Mouse (Mus musculus) testis, postnatal 14 days (tissue): ENCODE data around the gene Slc5a4b.

ENCODE experiments used
- DNase-seq: peaks from one replicate; pipeline ENCODE4 v3.0.0; 2021; ENCODE audit warnings: low spot score

Slc5a4b gene

GRCm38 (mm10) chr10:76036962-76037361, 73.8 kb downstream of the Slc5a4b start:
- no peak for DNase-seq

GRCm38 (mm10) chr10:76035277-76035676, 75.5 kb downstream of the Slc5a4b start:
- DNase-seq: no peak

- no peak for DNase-seq
Measured at GRCm38 (mm10) chr10:76034001-76034600, 76.7 kb downstream of the Slc5a4b start.

GRCm38 (mm10) chr10:76033119-76033455, 77.7 kb downstream of the Slc5a4b start:
- DNase-seq: no peak

GRCm38 (mm10) chr10:76032402-76033118, 78.2 kb downstream of the Slc5a4b start, which contains the start of gene Zfp280b:
TSS of gene Zfp280b (plus strand) at chr10:76032650.
- peak; percentile 97 for DNase-seq

- no peak for DNase-seq
Measured at GRCm38 (mm10) chr10:76031511-76032401, 79.0 kb downstream of the Slc5a4b start.

- DNase-seq: no peak
Measured at GRCm38 (mm10) chr10:76030496-76030895, 80.3 kb downstream of the Slc5a4b start.

GRCm38 (mm10) chr10:76029276-76029675, 81.5 kb downstream of the Slc5a4b start:
- no peak for DNase-seq

GRCm38 (mm10) chr10:76028396-76028795, 82.4 kb downstream of the Slc5a4b start:
- DNase-seq: no peak

- DNase-seq: no peak
Measured at GRCm38 (mm10) chr10:76028016-76028366, 82.8 kb downstream of the Slc5a4b start.

GRCm38 (mm10) chr10:76027127-76028015, 83.4 kb downstream of the Slc5a4b start:
- DNase-seq: no peak

GRCm38 (mm10) chr10:76025470-76026190, 85.1 kb downstream of the Slc5a4b start:
- no peak for DNase-seq

GRCm38 (mm10) chr10:76023921-76024320, 86.8 kb downstream of the Slc5a4b start:
- DNase-seq: no peak

GRCm38 (mm10) chr10:76021728-76022127, 89.0 kb downstream of the Slc5a4b start:
- DNase-seq: no peak

- DNase-seq: no peak
Measured at GRCm38 (mm10) chr10:76016886-76017285, 93.9 kb downstream of the Slc5a4b start.

- DNase-seq: no peak
Measured at GRCm38 (mm10) chr10:76012922-76013321, 97.8 kb downstream of the Slc5a4b start.

GRCm38 (mm10) chr10:76009812-76010211, 100.9 kb downstream of the Slc5a4b start:
- no peak for DNase-seq
